Mouse (Mus musculus) G1E (cell line): ENCODE measurements at regions not wholly inside any gene's neighbourhood (a gene's known extent, or its start where the extent isn't known, plus 50 kb on each side); places are given as distances from the start of the nearest gene placed in this dataset.

ENCODE experiments used
- ATAC-seq: 2 replicates; pipeline ENCODE4 v1.8.0; 2016; ENCODE audit warnings: mild to moderate bottlenecking; ENCODE audit not compliant: insufficient number of reproducible peaks, poor library complexity, low FRiP score, severe bottlenecking; ENCODE audit errors: extremely low read depth
- DNase-seq: peaks from one replicate; pipeline ENCODE4 v3.0.0; 2012; ENCODE audit warnings: low spot score
- H3K27me3 ChIP-seq: 2 replicates; pipeline ENCODE4 v1.6.1; 2012; ENCODE audit warnings: mild to moderate bottlenecking, low read length, inconsistent platforms; ENCODE audit not compliant: insufficient read depth
- H3K36me3 ChIP-seq: replicated peaks from 2 replicates; pipeline ENCODE3; 2012; ENCODE audit warnings: mild to moderate bottlenecking, inconsistent platforms
- H3K4me1 ChIP-seq: 2 replicates; pipeline ENCODE4 v1.6.1; 2012; ENCODE audit warnings: low read depth, low read length, inconsistent platforms, mixed read lengths; ENCODE audit not compliant: insufficient read depth
- H3K4me3 ChIP-seq: 2 replicates; pipeline ENCODE4 v1.5.1; 2012; ENCODE audit warnings: low read depth, mild to moderate bottlenecking, inconsistent platforms, low read length, moderate library complexity, mixed read lengths
- H3K9me3 ChIP-seq: replicated peaks from 2 replicates; pipeline ENCODE4 v1.6.1; 2012; ENCODE audit warnings: inconsistent platforms
- CTCF ChIP-seq: IDR thresholded peaks from 2 replicates; pipeline ENCODE4 v1.5.1; 2012; ENCODE audit warnings: low read depth, low read length, inconsistent platforms, mixed read lengths
- GATA1 ChIP-seq: IDR thresholded peaks from 2 replicates; pipeline ENCODE4 v1.6.1; 2012; ENCODE audit warnings: borderline replicate concordance, low read length, inconsistent platforms, mixed read lengths
- GATA2 ChIP-seq: IDR thresholded peaks from 2 replicates; pipeline ENCODE4 v1.6.1; 2012; ENCODE audit warnings: low read depth, low read length, inconsistent platforms, borderline replicate concordance
- POLR2AphosphoS5 ChIP-seq: IDR thresholded peaks from 2 replicates; pipeline ENCODE4 v1.6.1; 2012; ENCODE audit warnings: low read depth, low read length, inconsistent platforms; ENCODE audit not compliant: insufficient replicate concordance
- TAL1 ChIP-seq: conservative IDR thresholded peaks from 2 replicates; pipeline ENCODE4 v1.6.1; 2012; ENCODE audit warnings: low read depth, low read length, inconsistent platforms, mixed read lengths

DNA sequence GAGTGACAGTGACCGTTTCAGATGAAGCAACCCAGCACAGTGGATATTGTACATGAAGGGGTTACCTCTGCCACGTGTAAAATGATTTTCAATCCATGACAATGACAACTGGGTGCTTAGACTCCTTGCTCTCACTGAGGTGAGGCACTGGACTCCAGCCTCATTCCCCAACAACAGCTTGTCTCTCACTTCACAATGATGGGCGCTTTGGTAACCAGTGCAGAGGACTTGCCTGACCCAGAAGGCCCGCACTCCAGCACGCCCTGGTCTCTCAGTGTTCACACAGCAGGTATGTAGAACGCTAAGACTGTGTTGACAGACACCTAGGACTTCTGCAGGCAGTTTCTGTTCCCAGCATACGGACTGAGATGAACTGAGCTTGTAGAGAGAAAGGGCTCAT, 62.6 kb upstream of the Neurl1b start:
- ATAC-seq: no peak
- no peak for TF ChIP-seq CTCF
- TF ChIP-seq GATA1: no peak
- no peak for TF ChIP-seq GATA2
- no peak for TF ChIP-seq POLR2AphosphoS5
- TF ChIP-seq TAL1: no peak
- Histone ChIP-seq H3K4me1 (peaks cover 5% of the 10 kb centered on the region), H3K9me3 (no peaks in the 10 kb centered on the region), H3K36me3 (no peaks in the 10 kb centered on the region), H3K27me3 (peaks cover 64% of the 10 kb centered on the region), H3K4me3 (no peak overlapping the region)
- no peak for DNase-seq

DNA sequence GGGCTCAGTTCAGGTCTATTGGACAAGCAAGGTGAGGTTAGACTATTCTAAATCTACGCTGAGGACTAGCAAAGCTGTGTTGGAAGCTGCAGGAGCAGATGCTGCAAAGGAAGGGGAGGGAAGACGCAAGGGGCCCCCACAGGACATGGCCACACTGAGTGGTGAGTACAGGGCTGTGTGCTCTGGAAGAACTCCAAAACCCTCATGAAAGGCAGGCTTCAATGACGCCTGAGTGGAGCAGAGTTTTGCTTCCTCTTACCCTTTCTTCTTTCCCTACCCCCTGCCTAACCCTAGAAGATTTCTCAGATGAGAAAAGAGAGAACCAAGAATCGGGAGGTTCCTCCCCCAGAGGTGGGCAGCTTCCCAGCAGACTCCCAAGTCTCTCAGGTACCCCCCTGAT, 61.9 kb upstream of the Neurl1b start:
- Histone ChIP-seq H3K4me1 (peaks cover 7% of the 10 kb centered on the region), H3K4me3 (no peak overlapping the region), H3K27me3 (peaks cover 66% of the 10 kb centered on the region), H3K9me3 (no peaks in the 10 kb centered on the region), H3K36me3 (no peaks in the 10 kb centered on the region)
- DNase-seq (no peak), ATAC-seq (no peak)
- no peak for TF ChIP-seq GATA2
- TF ChIP-seq TAL1: no peak
- no peak for TF ChIP-seq GATA1
- TF ChIP-seq POLR2AphosphoS5: no peak
- TF ChIP-seq CTCF: no peak

DNA sequence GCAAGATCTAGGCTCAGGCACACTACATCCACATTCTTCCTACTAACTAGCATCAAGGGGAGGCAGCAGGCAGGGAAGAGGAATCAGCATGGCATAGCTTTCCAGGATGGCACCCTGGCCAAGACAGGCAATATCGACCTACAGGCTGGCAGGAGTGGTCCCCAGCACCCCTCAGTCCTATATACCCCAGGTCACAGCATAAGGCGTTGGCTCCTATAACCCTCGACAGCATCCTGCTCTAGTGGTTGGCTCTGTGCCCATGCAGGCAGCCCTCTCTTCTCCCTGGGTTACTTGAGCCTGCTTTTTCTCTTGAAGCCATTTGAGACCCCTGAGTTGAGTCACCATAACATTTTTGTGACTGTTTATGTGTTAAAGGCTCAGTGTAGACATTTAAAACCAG, 60.2 kb upstream of the Neurl1b start:
- no peaks in the 10 kb centered on the region for H3K36me3 ChIP-seq
- no peak for ATAC-seq
- TF ChIP-seq CTCF (no peak), POLR2AphosphoS5 (no peak), GATA1 (no peak), TAL1 (no peak), GATA2 (no peak)
- no peak for DNase-seq
- peaks cover 80% of the 10 kb centered on the region for H3K27me3 ChIP-seq
- H3K9me3 ChIP-seq: no peaks in the 10 kb centered on the region
- H3K4me1 ChIP-seq: peaks cover 13% of the 10 kb centered on the region
- no peak overlapping the region for H3K4me3 ChIP-seq

DNA sequence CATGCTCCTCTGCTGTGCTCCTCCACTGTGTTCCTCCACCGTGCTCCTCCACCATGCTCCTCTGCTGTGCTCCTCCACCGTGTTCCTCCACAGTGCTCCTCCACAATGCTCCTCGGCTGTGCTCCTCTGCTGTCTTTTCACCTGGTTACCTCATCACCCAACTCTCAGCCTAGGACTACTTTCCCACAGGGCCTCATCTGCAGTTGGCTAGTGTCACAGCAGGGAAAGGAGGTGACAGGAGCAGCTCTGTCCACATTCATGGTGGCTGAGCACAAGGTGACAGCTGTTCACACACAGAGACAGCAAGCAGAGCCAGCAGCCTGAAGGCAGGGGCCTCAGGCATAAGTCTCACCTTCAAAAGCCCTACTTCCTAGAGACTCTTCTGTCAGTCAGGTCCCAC, 59.3 kb upstream of the Neurl1b start:
- H3K27me3 ChIP-seq: peaks cover 86% of the 10 kb centered on the region
- no peak for TF ChIP-seq GATA2
- TF ChIP-seq POLR2AphosphoS5: no peak
- TF ChIP-seq TAL1: no peak
- no peak for TF ChIP-seq CTCF
- H3K36me3 ChIP-seq: no peaks in the 10 kb centered on the region
- H3K4me3 ChIP-seq: no peak overlapping the region
- peaks cover 18% of the 10 kb centered on the region for H3K4me1 ChIP-seq
- no peaks in the 10 kb centered on the region for H3K9me3 ChIP-seq
- DNase-seq (no peak), ATAC-seq (no peak)

DNA sequence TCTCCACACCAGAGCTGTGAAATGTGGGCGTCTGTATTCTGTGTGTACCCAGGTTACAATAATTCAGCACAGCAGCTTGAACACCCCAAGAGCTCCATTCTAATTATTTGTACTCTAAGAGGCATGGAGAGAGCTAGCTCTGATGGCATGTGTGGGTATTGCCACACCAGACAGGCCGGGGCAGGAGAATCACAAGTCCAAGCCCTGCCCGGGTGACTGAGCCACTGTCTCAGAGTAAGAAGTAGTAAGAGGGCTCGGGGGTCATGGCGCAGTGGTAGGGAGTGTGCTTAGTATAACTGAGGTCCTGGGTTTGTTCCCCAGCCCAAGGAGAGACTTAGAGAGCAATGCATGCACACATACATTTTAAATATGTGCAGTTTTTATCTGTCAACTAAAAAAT, 57.7 kb upstream of the Neurl1b start:
- Histone ChIP-seq H3K27me3 (peaks cover 75% of the 10 kb centered on the region), H3K4me1 (peaks cover 34% of the 10 kb centered on the region), H3K4me3 (no peak overlapping the region), H3K36me3 (no peaks in the 10 kb centered on the region), H3K9me3 (no peaks in the 10 kb centered on the region)
- no peak for TF ChIP-seq GATA2
- TF ChIP-seq POLR2AphosphoS5: no peak
- no peak for TF ChIP-seq CTCF
- TF ChIP-seq GATA1: no peak
- no peak for TF ChIP-seq TAL1
- ATAC-seq (no peak), DNase-seq (no peak)

DNA sequence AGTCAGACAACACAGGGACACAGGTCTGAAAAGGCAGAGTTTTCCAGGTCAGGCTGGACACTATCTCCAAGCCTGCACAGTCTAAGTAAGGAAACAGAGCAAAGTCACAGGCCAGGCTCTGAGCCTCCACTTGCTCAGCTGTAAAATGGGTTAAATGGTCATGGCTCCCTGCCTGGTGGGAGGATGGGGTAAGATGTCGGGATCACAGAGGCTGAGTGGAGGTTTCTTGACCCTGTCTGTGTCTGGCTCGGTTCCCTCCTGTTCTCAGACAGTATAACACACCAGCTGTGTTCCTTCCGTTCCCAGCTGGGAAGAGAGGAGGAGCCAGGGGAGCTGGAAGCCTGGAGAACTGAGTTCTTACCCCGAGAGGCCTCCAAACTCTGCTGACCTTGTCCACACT, 56.8 kb upstream of the Neurl1b start:
- ATAC-seq: no peak
- H3K9me3 ChIP-seq: no peaks in the 10 kb centered on the region
- no peak for DNase-seq
- no peak for TF ChIP-seq GATA2
- no peak for TF ChIP-seq TAL1
- no peak for TF ChIP-seq GATA1
- TF ChIP-seq POLR2AphosphoS5: no peak
- no peak for TF ChIP-seq CTCF
- H3K36me3 ChIP-seq: no peaks in the 10 kb centered on the region
- no peak overlapping the region for H3K4me3 ChIP-seq
- H3K4me1 ChIP-seq: peaks cover 41% of the 10 kb centered on the region
- peaks cover 66% of the 10 kb centered on the region for H3K27me3 ChIP-seq

DNA sequence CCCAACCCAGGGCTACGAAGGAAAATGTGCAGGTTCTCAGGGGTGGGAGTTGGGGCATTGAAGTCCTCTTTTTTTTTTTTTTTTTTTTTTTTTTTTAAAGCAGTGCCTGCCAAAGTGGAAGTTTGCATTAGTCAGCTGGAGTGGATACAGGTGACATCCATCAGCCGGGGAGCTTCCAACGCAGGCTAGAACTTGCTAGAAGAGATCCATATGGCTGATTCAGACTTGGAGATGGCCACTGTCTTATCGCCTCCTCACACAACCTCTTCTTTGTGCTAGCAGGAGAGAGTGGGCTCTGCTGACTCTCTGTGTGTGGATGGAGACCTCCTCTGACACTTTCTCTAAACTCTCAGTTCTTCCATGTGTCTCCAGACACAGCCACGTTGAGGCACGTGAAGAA, 53.9 kb upstream of the Neurl1b start:
- no peak overlapping the region; the same call in 1 of the 2 replicates for H3K4me3 ChIP-seq
- ATAC-seq (no peak; the same call in 1 of the 2 replicates), DNase-seq (no peak)
- TF ChIP-seq CTCF: no peak
- TF ChIP-seq TAL1: no peak
- no peak for TF ChIP-seq GATA2
- TF ChIP-seq POLR2AphosphoS5: no peak
- TF ChIP-seq GATA1: no peak
- no peaks in the 10 kb centered on the region for H3K36me3 ChIP-seq
- peaks cover 59% of the 10 kb centered on the region for H3K27me3 ChIP-seq
- peaks cover 58% of the 10 kb centered on the region for H3K4me1 ChIP-seq
- H3K9me3 ChIP-seq: no peaks in the 10 kb centered on the region
